Mouse (Mus musculus): Measurements from ENCODE around the gene 4933402J07Rik.

- TF ChIP-seq POLR2A (IDR thresholded peaks at IDR 0.05; ENCODE audit: borderline replicate concordance, low read depth, low read length) (no peak), CTCF (IDR thresholded peaks at IDR 0.05; ENCODE audit: low read depth, low read length) (no peak)
These were observed 6.9 kb downstream of the 4933402J07Rik start for GRCm38 (mm10) chr8:87570564-87570855.
